Mouse (Mus musculus) G1E (cell line): ENCODE results near the gene Ktn1. TPM values are rescaled to one million over a fixed set of nuclear protein-coding genes. Genes with fewer than 3 reads are reported as not detected.

Experiments used
- ATAC-seq: 2 replicates; pipeline ENCODE4 v1.8.0; 2016; ENCODE audit warnings: mild to moderate bottlenecking; ENCODE audit not compliant: insufficient number of reproducible peaks, poor library complexity, low FRiP score, severe bottlenecking; ENCODE audit errors: extremely low read depth
- DNase-seq: peaks from one replicate; pipeline ENCODE4 v3.0.0; 2012; ENCODE audit warnings: low spot score
- H3K27me3 ChIP-seq: 2 replicates; pipeline ENCODE4 v1.6.1; 2012; ENCODE audit warnings: mild to moderate bottlenecking, low read length, inconsistent platforms; ENCODE audit not compliant: insufficient read depth
- H3K36me3 ChIP-seq: replicated peaks from 2 replicates; pipeline ENCODE3; 2012; ENCODE audit warnings: mild to moderate bottlenecking, inconsistent platforms
- H3K4me1 ChIP-seq: 2 replicates; pipeline ENCODE4 v1.6.1; 2012; ENCODE audit warnings: low read depth, low read length, inconsistent platforms, mixed read lengths; ENCODE audit not compliant: insufficient read depth
- H3K4me3 ChIP-seq: 2 replicates; pipeline ENCODE4 v1.5.1; 2012; ENCODE audit warnings: low read depth, mild to moderate bottlenecking, inconsistent platforms, low read length, moderate library complexity, mixed read lengths
- H3K9me3 ChIP-seq: replicated peaks from 2 replicates; pipeline ENCODE4 v1.6.1; 2012; ENCODE audit warnings: inconsistent platforms
- CTCF ChIP-seq: IDR thresholded peaks from 2 replicates; pipeline ENCODE4 v1.5.1; 2012; ENCODE audit warnings: low read depth, low read length, inconsistent platforms, mixed read lengths
- GATA1 ChIP-seq: IDR thresholded peaks from 2 replicates; pipeline ENCODE4 v1.6.1; 2012; ENCODE audit warnings: borderline replicate concordance, low read length, inconsistent platforms, mixed read lengths
- GATA2 ChIP-seq: IDR thresholded peaks from 2 replicates; pipeline ENCODE4 v1.6.1; 2012; ENCODE audit warnings: low read depth, low read length, inconsistent platforms, borderline replicate concordance
- POLR2AphosphoS5 ChIP-seq: IDR thresholded peaks from 2 replicates; pipeline ENCODE4 v1.6.1; 2012; ENCODE audit warnings: low read depth, low read length, inconsistent platforms; ENCODE audit not compliant: insufficient replicate concordance
- TAL1 ChIP-seq: conservative IDR thresholded peaks from 2 replicates; pipeline ENCODE4 v1.6.1; 2012; ENCODE audit warnings: low read depth, low read length, inconsistent platforms, mixed read lengths
- polyA plus RNA-seq: library from polyadenylated mRNA; stranded (reverse); fragments of >175 nt; gene quantifications from 2 replicates; pipeline ENCODE4 v1.2.3, GENCODE M21; 2012
- total RNA-seq, 2 experiments: library from RNA; stranded (forward) in 1 of 2; stranded (reverse) in 1 of 2; fragments of 200-1000 nt in 1 of 2; fragments of >200 nt in 1 of 2; fragmentation: Nextera tagmentation in 1 of 2; gene quantifications; 2 replicates each; pipeline ENCODE4 v1.2.3; 2014 to 2017

Gene Ktn1
- total and polyA plus RNA-seq, 3 experiments = 18.6 to 478 (median 206) TPM

DNA sequence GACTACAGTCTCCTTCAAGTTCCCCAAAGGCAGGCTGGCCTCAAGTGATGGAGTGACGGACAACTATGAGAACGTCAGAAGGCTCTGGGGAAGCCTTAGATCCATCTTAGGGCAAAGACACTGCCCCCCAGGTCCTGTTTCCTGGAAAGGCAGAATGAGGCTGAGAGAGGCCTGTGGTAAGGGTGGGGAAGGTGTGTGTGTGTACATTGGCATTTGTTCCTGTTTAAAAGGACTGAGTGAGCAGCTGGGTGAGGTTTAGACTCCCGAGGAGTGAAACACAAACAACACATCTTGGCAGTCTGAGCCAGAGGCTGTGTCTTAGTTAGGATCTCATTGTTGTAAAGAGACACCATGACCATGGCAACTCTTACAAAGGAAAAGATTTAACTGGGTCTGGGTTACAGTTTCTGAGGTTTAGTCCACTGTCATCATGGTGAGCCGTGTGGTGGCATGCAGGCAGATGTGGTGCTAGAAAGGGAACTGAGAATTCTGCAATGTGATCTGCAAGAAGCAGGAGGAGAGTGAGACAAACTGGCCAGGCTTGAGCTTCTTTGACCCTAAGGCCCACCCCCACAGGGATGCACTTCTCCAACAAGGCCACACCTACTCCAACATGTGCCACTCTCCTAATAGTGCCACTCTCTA, 106.1 kb downstream of the Ktn1 start:
- DNase-seq (no peak), ATAC-seq (no peak)
- H3K9me3 ChIP-seq = no peaks in the 10 kb centered on the region
- peaks cover 15% of the 10 kb centered on the region for H3K27me3 ChIP-seq
- no peak for TF ChIP-seq TAL1
- TF ChIP-seq POLR2AphosphoS5 = no peak
- no peak for TF ChIP-seq GATA2
- TF ChIP-seq CTCF = no peak
- no peak for TF ChIP-seq GATA1
- peaks cover 10% of the 10 kb centered on the region for H3K36me3 ChIP-seq
- no peak overlapping the region for H3K4me3 ChIP-seq
- 0 out of 2 replicates have a peak, but pooled peaks cover 3% of the 10 kb centered on the region for H3K4me1 ChIP-seq

DNA sequence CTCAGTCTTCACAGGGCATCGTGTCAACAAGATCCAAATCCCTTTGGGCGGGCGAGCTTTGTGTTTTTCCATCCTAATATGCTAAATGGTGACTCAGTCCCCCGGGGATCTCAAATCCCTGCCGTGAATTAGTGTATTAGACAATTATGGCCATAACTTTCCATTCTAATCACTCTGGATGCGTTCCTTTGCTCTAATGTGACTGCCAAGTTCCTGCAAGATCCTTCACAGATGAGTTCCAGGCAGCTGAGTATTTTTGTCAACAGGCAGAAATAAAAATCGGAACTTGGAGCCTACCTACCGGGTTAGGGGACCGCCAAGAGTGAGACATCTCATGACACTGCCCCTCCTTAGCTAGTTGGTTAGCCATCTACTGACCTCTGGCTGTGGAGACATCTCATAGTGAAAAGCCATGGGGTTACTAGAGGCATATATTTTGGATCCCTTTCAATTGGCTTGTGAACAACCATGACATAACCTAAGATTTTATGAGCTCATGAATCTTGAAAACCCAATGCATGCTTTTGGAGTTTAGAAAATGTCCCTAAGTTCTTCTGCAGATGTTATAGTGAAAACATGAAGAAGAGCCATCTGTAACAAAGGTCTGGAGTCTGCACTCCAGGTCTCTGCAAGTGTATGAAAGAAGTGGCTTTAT, 108.3 kb downstream of the Ktn1 start:
- ATAC-seq = no peak
- no peaks in the 10 kb centered on the region for H3K4me1 ChIP-seq
- no peaks in the 10 kb centered on the region for H3K36me3 ChIP-seq
- H3K4me3 ChIP-seq = no peak overlapping the region
- H3K27me3 ChIP-seq = peaks cover 23% of the 10 kb centered on the region
- no peak for TF ChIP-seq GATA1
- TF ChIP-seq POLR2AphosphoS5 = no peak
- no peak for TF ChIP-seq CTCF
- TF ChIP-seq GATA2 = no peak
- no peak for TF ChIP-seq TAL1
- no peaks in the 10 kb centered on the region for H3K9me3 ChIP-seq
- DNase-seq = no peak

DNA sequence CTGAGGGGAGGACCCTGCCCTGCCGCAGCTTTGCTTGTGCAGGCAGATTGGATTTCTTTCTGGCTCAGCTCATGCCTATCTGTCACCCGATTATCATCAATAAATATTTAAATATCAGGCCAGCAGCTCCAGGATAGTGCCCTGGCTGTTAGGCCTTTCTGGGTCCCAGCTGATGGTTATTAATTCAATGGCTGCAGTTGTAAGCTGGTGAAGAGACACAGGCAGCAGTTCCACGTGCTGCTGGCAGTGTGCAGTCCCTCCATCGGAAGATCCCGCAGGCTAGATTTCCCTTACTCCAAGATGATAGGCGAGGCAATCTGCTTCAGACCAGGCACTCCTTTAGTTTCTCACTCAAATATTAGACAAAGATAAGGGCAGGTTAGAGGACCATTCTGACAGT, 116.9 kb downstream of the Ktn1 start:
- no peak for ATAC-seq
- TF ChIP-seq CTCF = no peak
- TF ChIP-seq GATA1 = no peak
- TF ChIP-seq TAL1 = no peak
- no peak for TF ChIP-seq POLR2AphosphoS5
- TF ChIP-seq GATA2 = no peak
- no peaks in the 10 kb centered on the region for H3K4me1 ChIP-seq

DNA sequence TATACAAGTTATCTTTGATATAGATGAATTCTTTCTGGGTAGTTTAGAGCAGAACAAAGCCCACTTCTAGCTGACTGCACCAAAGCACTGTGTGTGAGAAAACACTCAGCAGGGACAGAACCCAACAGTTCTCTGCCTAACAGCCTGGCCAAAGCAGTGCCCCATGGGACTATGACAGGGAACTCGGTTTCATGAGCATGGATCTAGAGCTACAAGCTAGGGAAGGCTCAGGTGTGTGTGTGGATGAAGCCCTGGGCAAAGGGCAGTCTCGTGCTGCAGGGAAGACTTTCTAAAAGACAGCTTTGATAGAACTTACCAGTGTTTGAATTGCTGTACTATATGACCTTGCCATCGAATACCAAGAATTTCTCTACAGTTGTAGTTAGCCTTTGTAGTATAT, 117.5 kb downstream of the Ktn1 start:
- Histone ChIP-seq H3K27me3 (peaks cover 21% of the 10 kb centered on the region), H3K9me3 (no peaks in the 10 kb centered on the region), H3K36me3 (no peaks in the 10 kb centered on the region), H3K4me1 (no peaks in the 10 kb centered on the region), H3K4me3 (no peak overlapping the region)
- TF ChIP-seq TAL1 (no peak), POLR2AphosphoS5 (no peak), CTCF (no peak), GATA1 (no peak), GATA2 (no peak)
- no peak for ATAC-seq
- DNase-seq = no peak

More for the DNA sequence above, 116.9 kb downstream of the Ktn1 start:
- Histone ChIP-seq H3K4me3 (no peak overlapping the region), H3K36me3 (no peaks in the 10 kb centered on the region), H3K27me3 (peaks cover 25% of the 10 kb centered on the region), H3K9me3 (no peaks in the 10 kb centered on the region)
- no peak for DNase-seq

DNA sequence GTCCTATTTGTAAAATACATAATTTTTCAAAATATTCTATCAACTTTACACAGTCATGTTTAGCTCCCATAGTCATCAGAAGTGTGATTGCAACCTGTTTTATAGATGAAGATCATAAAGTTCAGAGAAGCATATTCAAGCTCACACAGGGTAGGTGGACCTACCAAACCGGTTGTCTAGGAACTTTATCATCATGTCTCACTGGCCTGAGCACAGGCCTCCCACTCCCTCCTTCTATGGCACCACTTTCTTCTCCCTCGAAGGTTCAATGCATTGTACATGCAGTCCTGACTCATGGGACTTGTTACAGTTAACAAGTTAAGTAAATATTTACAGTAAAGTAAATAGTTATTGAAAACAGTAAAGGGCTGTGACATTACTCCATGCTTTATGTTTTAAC, 118.1 kb downstream of the Ktn1 start:
- H3K27me3 ChIP-seq = peaks cover 17% of the 10 kb centered on the region
- ATAC-seq (no peak), DNase-seq (no peak)
- no peaks in the 10 kb centered on the region for H3K36me3 ChIP-seq
- H3K9me3 ChIP-seq = no peaks in the 10 kb centered on the region
- no peak for TF ChIP-seq CTCF
- TF ChIP-seq TAL1 = no peak
- no peak for TF ChIP-seq GATA1
- TF ChIP-seq POLR2AphosphoS5 = no peak
- H3K4me1 ChIP-seq = no peaks in the 10 kb centered on the region
- no peak overlapping the region for H3K4me3 ChIP-seq

DNA sequence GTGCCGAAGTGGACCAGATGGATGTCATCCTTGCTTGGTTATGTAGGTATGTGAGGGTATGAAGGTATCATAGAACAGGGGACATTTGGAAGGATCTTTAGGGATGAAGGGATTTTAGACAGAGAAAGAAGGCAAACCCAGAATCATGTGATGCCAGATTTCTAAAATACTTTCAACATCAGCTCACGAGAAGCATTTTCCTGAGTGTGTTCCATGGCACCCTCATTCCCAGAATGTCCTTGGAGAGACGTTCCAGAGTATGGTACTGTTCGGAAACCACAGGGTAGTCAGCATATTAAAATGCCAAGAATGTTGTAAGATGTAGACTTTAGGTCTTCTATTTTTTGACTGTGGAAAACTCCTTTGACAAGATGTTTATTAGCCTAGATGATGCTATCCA, 123.2 kb downstream of the Ktn1 start:
- H3K4me1 ChIP-seq = no peaks in the 10 kb centered on the region
- no peak overlapping the region for H3K4me3 ChIP-seq
- ATAC-seq = no peak
- H3K9me3 ChIP-seq = no peaks in the 10 kb centered on the region
- DNase-seq = no peak
- no peak for TF ChIP-seq POLR2AphosphoS5
- no peak for TF ChIP-seq CTCF
- TF ChIP-seq TAL1 = no peak
- TF ChIP-seq GATA2 = no peak
- no peak for TF ChIP-seq GATA1
- no peaks in the 10 kb centered on the region for H3K36me3 ChIP-seq
- peaks cover 2% of the 10 kb centered on the region; the same call in 1 of the 2 replicates for H3K27me3 ChIP-seq

DNA sequence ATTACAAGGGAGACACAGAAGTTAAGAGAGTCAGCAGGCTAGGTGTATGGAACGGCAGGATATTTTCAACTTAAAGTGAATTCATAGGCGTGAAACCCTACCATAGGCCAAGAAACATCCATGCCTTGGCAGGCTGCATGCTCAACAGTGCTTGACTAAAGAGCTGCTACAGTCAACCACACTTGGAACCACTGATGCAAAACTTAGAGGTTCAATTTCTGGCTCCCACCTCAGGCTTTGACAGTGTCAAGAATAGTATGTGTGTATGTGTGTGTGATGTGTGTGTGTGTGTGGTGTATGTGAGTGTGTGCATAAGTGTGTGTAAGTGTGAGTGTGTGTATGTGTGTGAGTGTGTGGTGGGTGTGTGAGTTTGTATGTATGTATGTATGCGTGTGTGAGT, 127.3 kb downstream of the Ktn1 start:
- no peaks in the 10 kb centered on the region for H3K4me1 ChIP-seq
- TF ChIP-seq CTCF (no peak), POLR2AphosphoS5 (no peak), TAL1 (no peak), GATA2 (no peak), GATA1 (no peak)
- ATAC-seq = no peak

More for the DNA sequence above, 127.3 kb downstream of the Ktn1 start:
- Histone ChIP-seq H3K27me3 (peaks cover 13% of the 10 kb centered on the region; the same call in 1 of the 2 replicates), H3K36me3 (no peaks in the 10 kb centered on the region), H3K9me3 (no peaks in the 10 kb centered on the region), H3K4me3 (no peak overlapping the region)
- DNase-seq = no peak
